Mouse (Mus musculus): ENCODE measurements around the gene Gda. TPM values are rescaled to one million over a fixed set of nuclear protein-coding genes. Genes with fewer than 3 reads are reported as not detected.
A peak's percentile ranks its signal among the peaks of the same experiment; 100 is the strongest.

Gene Gda
- 0.58 and 0.63 TPM in 2 replicates for polyA plus RNA-seq (2015; fragmentation: Nextera tagmentation; extraction: Ambion mirVana)

- 76% methylated on average over 2 of the region's 2 CpGs for WGBS
- H3K27me3 ChIP-seq, result peaks cover 30% of the 10 kb centered on the region
- H3K36me3 ChIP-seq, result no peaks in the 10 kb centered on the region
- H3K4me2 ChIP-seq, result peak within 1 kb of the TSS; percentile 76
- peak within 1 kb of the TSS; percentile 43 for H3K4me3 ChIP-seq
- peaks cover 9% of the 10 kb centered on the region for H3K9me3 ChIP-seq
- no peak within 1 kb of the TSS for H3K27ac ChIP-seq (replicated peaks)
- peaks cover 9% of the 10 kb centered on the region for H3K4me1 ChIP-seq (replicated peaks)
- peak within 1 kb of the TSS; percentile 58 for H3K9ac ChIP-seq
- no peak for ATAC-seq (ENCODE audit: low read depth)
Measured at GRCm38 (mm10) chr19:21473345-21473744, at the start of gene Gda. Gda (minus strand) TSS chr19:21473445.

- Histone ChIP-seq H3K9me3 (0 out of 2 replicates have a peak, but pooled peaks cover 6% of the 10 kb centered on the region), H3K27me3 (no peaks in the 10 kb centered on the region), H3K36me3 (no peaks in the 10 kb centered on the region), H3K9ac (no peak overlapping the region), H3K27ac (replicated peaks) (no peak overlapping the region), H3K4me3 (no peak overlapping the region), H3K4me2 (no peak overlapping the region), H3K4me1 (replicated peaks) (no peaks in the 10 kb centered on the region)
- no peak for ATAC-seq (ENCODE audit: low read depth)
- 74% methylated on average over 2 of the region's 2 CpGs for WGBS
Measured at GRCm38 (mm10) chr19:21520280-21520679, 47.0 kb upstream of the Gda start.

- no peak overlapping the region for H3K4me2 ChIP-seq
- whole genome bisulfite sequencing, result 69% methylated on average over 3 of the region's 3 CpGs
- no peaks in the 10 kb centered on the region for H3K36me3 ChIP-seq
- H3K9ac ChIP-seq, result no peak overlapping the region
- no peaks in the 10 kb centered on the region for H3K4me1 ChIP-seq (replicated peaks)
- no peak overlapping the region for H3K4me3 ChIP-seq
- ATAC-seq (ENCODE audit: low read depth), result no peak
- no peaks in the 10 kb centered on the region for H3K9me3 ChIP-seq
- H3K27ac ChIP-seq (replicated peaks), result no peak overlapping the region
- H3K27me3 ChIP-seq, result no peaks in the 10 kb centered on the region
Measured at GRCm38 (mm10) chr19:21510116-21510515, 36.9 kb upstream of the Gda start.

DNA sequence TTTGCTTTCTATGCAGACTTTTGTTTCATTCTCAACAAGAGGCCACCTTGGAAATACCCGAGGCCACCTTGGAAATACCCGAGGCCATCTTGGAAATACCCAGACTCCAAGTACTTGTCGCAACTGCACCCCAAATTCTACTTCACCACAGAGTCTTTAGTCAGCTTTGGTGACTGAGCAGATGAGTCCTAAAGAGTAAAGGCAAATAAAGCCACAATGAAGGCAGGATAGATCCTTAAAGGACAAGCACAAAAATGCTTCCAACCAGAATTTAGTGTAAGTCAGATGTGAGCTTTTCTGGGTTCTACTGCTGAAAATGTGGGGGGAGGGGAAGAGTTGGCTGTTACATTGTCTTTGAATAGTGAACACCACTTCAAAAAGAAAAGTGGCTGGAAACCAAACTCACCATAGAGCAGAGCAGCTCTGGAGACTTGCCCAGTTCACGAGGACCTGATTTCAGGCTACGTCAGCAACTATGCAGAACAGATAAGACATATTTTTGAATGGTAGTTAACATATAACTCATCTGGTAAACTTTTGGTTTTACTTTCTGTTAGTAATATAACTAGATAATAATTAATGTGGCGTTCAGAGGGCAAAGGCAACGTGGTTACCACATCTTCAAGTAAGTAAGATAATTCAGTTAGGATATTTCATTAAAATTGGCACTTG lies 34.5 kb upstream of the Gda start:
- no peak for ATAC-seq (ENCODE audit: low read depth)

GRCm38 (mm10) chr19:21507133-21507532 lies 33.9 kb upstream of the Gda start:
- WGBS, result 78% methylated on average over 2 of the region's 2 CpGs
- Histone ChIP-seq H3K36me3 (no peaks in the 10 kb centered on the region), H3K27me3 (no peaks in the 10 kb centered on the region), H3K9ac (no peak overlapping the region), H3K4me1 (replicated peaks) (no peaks in the 10 kb centered on the region), H3K4me2 (no peak overlapping the region), H3K27ac (replicated peaks) (no peak overlapping the region), H3K9me3 (no peaks in the 10 kb centered on the region), H3K4me3 (no peak overlapping the region)
- ATAC-seq (ENCODE audit: low read depth), result no peak

More for the DNA sequence above, 34.5 kb upstream of the Gda start:
- H3K36me3 ChIP-seq, result no peaks in the 10 kb centered on the region
- H3K4me1 ChIP-seq (replicated peaks), result no peaks in the 10 kb centered on the region
- no peak overlapping the region for H3K27ac ChIP-seq (replicated peaks)
- H3K9ac ChIP-seq, result no peak overlapping the region
- WGBS, result 88% methylated on average over 7 of the region's 7 CpGs
- no peaks in the 10 kb centered on the region for H3K27me3 ChIP-seq
- H3K4me2 ChIP-seq, result no peak overlapping the region
- no peak overlapping the region for H3K4me3 ChIP-seq
- no peaks in the 10 kb centered on the region for H3K9me3 ChIP-seq

DNA sequence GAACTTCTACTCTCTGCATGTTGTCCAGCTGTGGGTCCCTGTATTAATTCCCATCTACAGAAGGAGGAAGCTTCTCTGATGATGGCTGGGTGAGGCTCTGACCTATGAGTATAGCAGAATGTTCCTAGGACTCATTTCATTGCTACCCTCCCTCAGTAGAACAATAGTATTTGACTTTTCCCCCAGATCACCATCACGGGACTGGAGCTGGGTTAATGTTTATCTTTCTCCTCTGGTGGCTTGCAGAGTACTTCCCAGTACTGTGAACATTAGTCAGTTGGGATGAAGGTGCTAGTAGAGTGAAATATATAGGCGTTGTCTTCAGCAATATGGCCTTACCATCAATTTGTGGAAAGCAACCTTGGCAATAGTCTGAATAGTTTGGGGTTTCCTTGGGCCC lies 31.5 kb upstream of the Gda start:
- ATAC-seq (ENCODE audit: low read depth), result no peak
- H3K27ac ChIP-seq (replicated peaks), result no peak overlapping the region

GRCm38 (mm10) chr19:21499394-21499983 lies 26.2 kb upstream of the Gda start:
- H3K4me2 ChIP-seq, result no peak overlapping the region
- no peaks in the 10 kb centered on the region for H3K27me3 ChIP-seq
- H3K4me3 ChIP-seq, result no peak overlapping the region
- H3K27ac ChIP-seq (replicated peaks), result no peak overlapping the region
- H3K9me3 ChIP-seq, result no peaks in the 10 kb centered on the region
- no peaks in the 10 kb centered on the region for H3K36me3 ChIP-seq
- no peak for ATAC-seq (ENCODE audit: low read depth)
- no peaks in the 10 kb centered on the region for H3K4me1 ChIP-seq (replicated peaks)
- 92% methylated on average over 2 of the region's 2 CpGs for WGBS
- no peak overlapping the region for H3K9ac ChIP-seq

More for the DNA sequence above, 31.5 kb upstream of the Gda start:
- no peaks in the 10 kb centered on the region for H3K27me3 ChIP-seq
- no peaks in the 10 kb centered on the region for H3K9me3 ChIP-seq
- H3K9ac ChIP-seq, result no peak overlapping the region
- H3K4me1 ChIP-seq (replicated peaks), result no peaks in the 10 kb centered on the region
- H3K36me3 ChIP-seq, result no peaks in the 10 kb centered on the region
- H3K4me2 ChIP-seq, result no peak overlapping the region
- no peak overlapping the region for H3K4me3 ChIP-seq
- 80% methylated on average over 2 of the region's 2 CpGs for WGBS

- H3K4me1 ChIP-seq (replicated peaks), result no peaks in the 10 kb centered on the region; the same call in 1 of the 2 replicates
- H3K27ac ChIP-seq (replicated peaks), result no peak overlapping the region
- no peaks in the 10 kb centered on the region for H3K9me3 ChIP-seq
- no peaks in the 10 kb centered on the region for H3K36me3 ChIP-seq
- 86% methylated on average over 4 of the region's 4 CpGs for WGBS
- no peak for ATAC-seq (ENCODE audit: low read depth)
- H3K27me3 ChIP-seq, result no peaks in the 10 kb centered on the region
- no peak overlapping the region for H3K4me3 ChIP-seq
- H3K4me2 ChIP-seq, result no peak overlapping the region
- no peak overlapping the region for H3K9ac ChIP-seq
Measured at GRCm38 (mm10) chr19:21495817-21496216, 22.6 kb upstream of the Gda start.

DNA sequence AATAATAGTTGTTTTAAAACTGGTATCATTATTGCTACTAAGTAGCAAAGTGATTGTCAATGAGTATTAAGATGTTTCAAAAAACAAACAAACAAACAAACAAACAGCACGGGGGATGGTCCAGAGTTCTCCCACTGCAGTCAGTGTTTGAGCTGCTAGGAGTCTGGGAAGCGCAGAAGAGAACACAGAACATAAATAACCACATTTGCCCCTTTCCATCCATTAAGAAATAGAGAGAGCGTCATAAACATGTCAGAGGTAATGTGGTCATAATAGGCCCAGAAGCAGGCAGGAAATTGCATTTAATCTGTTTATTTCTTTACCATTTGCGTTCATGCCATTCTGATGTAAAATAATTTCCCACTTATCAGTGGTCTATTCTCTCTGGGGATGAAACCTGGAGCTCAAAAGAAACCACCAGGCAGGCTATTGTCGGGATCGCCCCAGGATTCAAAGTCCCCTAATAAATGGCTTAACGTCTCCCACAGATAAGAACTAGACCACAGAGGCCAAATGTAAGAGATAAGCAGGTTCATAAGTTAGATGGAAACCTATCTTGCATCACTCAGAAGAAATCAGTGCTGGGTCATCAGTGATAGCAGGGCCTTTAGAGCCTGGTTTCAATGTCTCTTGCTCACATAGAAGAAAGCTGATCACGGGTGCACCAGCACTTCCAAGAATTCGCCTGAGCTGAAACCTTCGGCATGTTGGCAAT lies 20.7 kb upstream of the Gda start:
- Histone ChIP-seq H3K4me3 (no peak overlapping the region), H3K9ac (no peak overlapping the region), H3K27ac (replicated peaks) (no peak overlapping the region), H3K9me3 (no peaks in the 10 kb centered on the region), H3K4me2 (no peak overlapping the region), H3K4me1 (replicated peaks) (no peaks in the 10 kb centered on the region; the same call in 1 of the 2 replicates), H3K36me3 (no peaks in the 10 kb centered on the region), H3K27me3 (no peaks in the 10 kb centered on the region)
- 42% methylated on average over 10 of the region's 10 CpGs for WGBS
- ATAC-seq (ENCODE audit: low read depth), result no peak

DNA sequence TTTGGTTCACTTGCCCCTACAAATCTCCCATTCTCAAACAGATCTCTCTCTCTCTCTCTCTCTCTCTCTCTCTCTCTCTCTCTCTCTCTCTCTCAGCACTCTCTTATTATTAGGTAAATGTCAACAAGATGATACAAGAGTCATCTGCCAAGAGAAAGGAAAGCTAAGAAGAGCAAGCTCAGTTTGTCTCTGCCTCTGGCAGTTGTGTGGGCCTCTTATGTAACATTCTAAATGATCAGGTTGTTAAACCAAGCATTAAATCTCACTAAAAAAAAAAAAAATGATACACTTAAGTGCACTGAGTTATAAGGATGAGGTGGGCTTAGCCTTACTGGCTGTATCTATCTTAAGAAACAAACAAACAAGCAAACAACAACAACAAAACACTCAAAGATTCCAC lies 18.1 kb upstream of the Gda start:
- Histone ChIP-seq H3K27ac (replicated peaks) (no peak overlapping the region), H3K36me3 (no peaks in the 10 kb centered on the region), H3K9me3 (no peaks in the 10 kb centered on the region), H3K9ac (no peak overlapping the region), H3K4me3 (no peak overlapping the region), H3K4me1 (replicated peaks) (no peaks in the 10 kb centered on the region; the same call in 1 of the 2 replicates), H3K4me2 (no peak overlapping the region), H3K27me3 (no peaks in the 10 kb centered on the region)
- ATAC-seq (ENCODE audit: low read depth), result no peak

GRCm38 (mm10) chr19:21487124-21487944 lies 14.1 kb upstream of the Gda start:
- 86% methylated on average over 5 of the region's 5 CpGs for WGBS
- no peaks in the 10 kb centered on the region for H3K4me1 ChIP-seq (replicated peaks)
- H3K4me2 ChIP-seq, result no peak overlapping the region
- H3K4me3 ChIP-seq, result no peak overlapping the region
- no peaks in the 10 kb centered on the region for H3K36me3 ChIP-seq
- H3K9ac ChIP-seq, result no peak overlapping the region
- H3K27ac ChIP-seq (replicated peaks), result no peak overlapping the region
- no peaks in the 10 kb centered on the region for H3K27me3 ChIP-seq
- H3K9me3 ChIP-seq, result no peaks in the 10 kb centered on the region
- no peak for ATAC-seq (ENCODE audit: low read depth)

DNA sequence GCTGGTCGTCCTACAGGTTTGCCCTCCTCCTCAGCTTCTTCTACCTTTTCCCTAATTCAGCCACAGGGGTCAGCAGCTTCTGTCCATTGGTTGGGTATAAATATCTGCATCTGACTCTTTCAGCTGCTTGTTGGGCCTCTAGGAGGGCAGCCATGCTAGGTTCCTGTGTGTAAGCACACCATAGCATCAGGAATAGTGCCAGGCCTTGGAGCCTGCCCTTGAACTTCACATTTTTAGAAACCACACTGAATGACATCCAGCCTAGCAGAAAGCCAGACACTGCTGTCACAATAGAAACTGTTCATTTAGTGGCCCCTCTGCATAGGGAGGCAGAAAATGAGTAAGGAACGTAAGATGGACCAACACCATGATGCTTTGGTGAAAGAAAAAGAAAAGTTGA lies 8.9 kb upstream of the Gda start:
- H3K4me1 ChIP-seq (replicated peaks), result peaks cover 7% of the 10 kb centered on the region
- no peak overlapping the region for H3K4me3 ChIP-seq
- ATAC-seq (ENCODE audit: low read depth), result no peak
- no peaks in the 10 kb centered on the region for H3K9me3 ChIP-seq
- no peak overlapping the region for H3K4me2 ChIP-seq
- H3K9ac ChIP-seq, result no peak overlapping the region
- H3K36me3 ChIP-seq, result no peaks in the 10 kb centered on the region
- H3K27me3 ChIP-seq, result no peaks in the 10 kb centered on the region
- 85% methylated on average over 2 of the region's 2 CpGs for WGBS
- H3K27ac ChIP-seq (replicated peaks), result no peak overlapping the region
